Mouse (Mus musculus): ENCODE results near the gene Zer1. TPM values are rescaled to one million over a fixed set of nuclear protein-coding genes. Genes with fewer than 3 reads are reported as not detected.

Zer1 gene
- polyA plus RNA-seq, 1 experiment = 46.5 TPM

DNA sequence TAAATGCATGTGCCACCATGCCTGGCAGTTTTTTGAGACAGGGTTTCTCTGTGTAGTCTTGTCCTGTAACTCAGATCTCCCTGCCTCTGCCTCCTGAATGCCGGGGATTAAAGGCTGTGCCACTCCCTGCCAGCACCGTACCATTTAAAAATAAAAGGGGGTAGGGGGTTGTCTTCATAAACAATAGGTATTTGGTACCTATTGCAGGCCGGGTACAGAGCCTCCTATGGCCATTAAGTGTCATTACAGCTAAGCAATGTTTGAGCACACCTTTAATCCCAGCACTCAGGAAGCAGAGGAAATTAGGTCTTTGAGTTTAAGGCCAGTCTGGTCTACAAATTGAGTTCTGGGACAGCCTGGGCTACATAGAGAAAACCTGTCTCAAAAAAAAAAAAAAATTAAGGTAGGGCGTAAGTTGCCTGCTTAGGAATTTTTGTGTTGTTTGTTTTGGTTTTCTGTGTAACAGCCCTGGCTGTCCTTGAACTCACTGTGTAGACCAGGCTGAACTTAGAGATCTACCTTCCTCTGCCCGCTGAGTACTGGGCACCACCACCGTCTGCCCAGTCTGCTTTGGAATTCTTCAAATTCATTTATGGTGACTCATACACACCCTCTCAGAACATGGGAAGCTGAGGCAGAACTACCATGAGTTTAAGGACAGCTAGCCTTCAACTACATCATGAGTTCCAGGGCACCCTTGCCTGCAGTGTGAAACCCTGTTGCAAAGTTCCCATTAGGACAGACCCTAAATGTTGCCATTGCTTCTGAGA, 72.2 kb downstream of the Zer1 start:
- no peak for DNase-seq (ENCODE audit: low spot score)

DNA sequence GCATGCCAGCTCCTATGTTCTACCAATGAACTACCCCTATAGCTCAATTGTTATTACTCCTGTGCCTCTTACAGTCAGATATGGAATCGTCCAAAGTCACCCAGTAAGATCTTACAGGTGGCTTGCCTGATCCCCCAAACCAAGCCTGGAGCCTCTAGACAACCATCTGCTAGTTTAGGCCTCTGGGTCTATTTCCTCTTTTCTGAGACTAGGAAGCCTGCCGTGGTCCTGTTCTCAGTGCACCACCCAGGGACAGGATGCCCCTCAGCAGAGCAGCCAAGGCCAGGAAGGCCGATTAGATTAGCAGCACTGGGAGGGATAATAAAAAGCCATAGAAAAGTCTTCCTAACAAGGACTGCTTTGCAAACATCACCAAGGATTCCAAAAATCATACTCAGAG, 74.6 kb downstream of the Zer1 start:
- DNase-seq (ENCODE audit: low spot score) = no peak

DNA sequence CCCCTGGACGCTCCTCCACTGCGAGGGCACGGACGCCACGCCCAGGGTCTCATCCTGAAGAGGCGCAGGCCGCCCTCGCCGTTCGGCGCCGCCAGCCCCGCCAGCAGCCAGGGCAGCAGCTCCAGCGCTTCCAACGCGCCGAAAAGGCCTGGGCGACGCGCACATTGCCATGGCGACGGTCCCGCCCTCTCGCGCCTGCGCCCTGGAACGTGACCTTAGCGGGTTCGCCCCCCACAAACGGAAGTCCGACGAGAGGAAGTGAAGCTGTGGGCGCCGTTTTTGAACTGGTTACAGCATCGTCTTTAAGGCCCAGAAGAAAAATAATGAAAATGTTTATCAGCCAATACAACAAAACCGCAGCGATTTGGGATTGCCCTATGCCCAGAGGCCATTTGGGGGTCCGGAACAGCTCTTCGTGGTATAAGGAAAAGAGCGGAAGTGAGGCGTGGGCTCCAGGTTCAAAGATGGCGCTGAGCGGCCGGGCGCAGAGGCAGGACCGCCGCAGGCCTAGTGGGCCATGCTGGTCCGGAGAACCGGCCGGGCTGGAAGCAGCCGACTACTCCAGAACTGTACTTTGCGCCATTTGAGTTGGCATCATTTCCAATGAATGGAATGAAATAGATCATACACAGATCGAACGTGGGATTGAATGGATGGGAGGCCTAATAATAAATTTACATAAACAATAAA, 75.5 kb downstream of the Zer1 start, which contains the start of gene Wdr34:
TSS of gene Wdr34 (minus strand) at position 183 of the 690 bp plus-strand sequence.
- peak; percentile 96 for DNase-seq (ENCODE audit: low spot score)

DNA sequence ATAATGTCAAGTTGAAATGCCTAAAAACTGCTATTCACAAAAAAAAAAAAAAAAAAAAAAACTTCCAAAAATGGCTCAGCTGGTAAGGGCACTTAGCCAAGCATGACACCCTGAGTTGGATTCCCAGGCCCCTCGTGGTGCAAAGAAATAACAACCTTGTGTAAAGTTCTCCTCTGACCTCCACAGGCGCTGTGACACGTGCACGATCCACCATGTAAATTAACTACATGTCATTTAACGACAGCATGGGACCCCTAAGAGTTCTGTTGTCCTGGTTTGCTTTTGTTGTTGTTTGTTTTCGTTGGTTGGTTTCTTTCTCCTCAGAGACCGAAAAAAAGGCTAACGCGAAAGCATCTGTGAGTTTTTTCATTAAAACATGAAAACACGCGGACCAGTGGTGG, 76.3 kb downstream of the Zer1 start:
- no peak for DNase-seq (ENCODE audit: low spot score)

Other genes with a start within 250 kb of the Zer1 start
- gene Odf2, start 235.4 kb downstream of the Zer1 start, polyA plus RNA-seq (2012; rRNA removed) = 41.9 and 48.8 TPM in 2 replicates
- 34.0 and 38.4 TPM in 2 replicates for gene Gle1, start 189.2 kb downstream of the Zer1 start, polyA plus RNA-seq (2012; rRNA removed)
- 206 and 215 TPM in 2 replicates for gene Sptan1, start 159.0 kb downstream of the Zer1 start, polyA plus RNA-seq (2012; rRNA removed)
- 17.6 and 18.0 TPM in 2 replicates for gene Wdr34, start 75.7 kb downstream of the Zer1 start, polyA plus RNA-seq (2012; rRNA removed)
- gene Set, start 67.2 kb downstream of the Zer1 start, polyA plus RNA-seq (2012; rRNA removed) = 114 and 146 TPM in 2 replicates
- gene Pkn3, start 46.9 kb downstream of the Zer1 start, polyA plus RNA-seq (2012; rRNA removed) = 18.6 and 22.3 TPM in 2 replicates
- 31.5 and 40.7 TPM in 2 replicates for gene Zdhhc12, start 30.9 kb downstream of the Zer1 start, polyA plus RNA-seq (2012; rRNA removed)
- gene Tbc1d13, start 9.2 kb upstream of the Zer1 start, polyA plus RNA-seq (2012; rRNA removed) = 29.2 and 29.5 TPM in 2 replicates
- gene Endog, start 46.9 kb upstream of the Zer1 start, polyA plus RNA-seq (2012; rRNA removed) = 26.0 and 26.4 TPM in 2 replicates
- 25.0 and 26.9 TPM in 2 replicates for gene Spout1, start 53.9 kb upstream of the Zer1 start, polyA plus RNA-seq (2012; rRNA removed)
- gene Kyat1, start 81.3 kb upstream of the Zer1 start, polyA plus RNA-seq (2012; rRNA removed) = 75.5 and 103 TPM in 2 replicates
- gene Lrrc8a, start 113.1 kb upstream of the Zer1 start, polyA plus RNA-seq (2012; rRNA removed) = 24.3 and 30.2 TPM in 2 replicates
- 4.1 and 5.4 TPM in 2 replicates for gene Gm28035, start 116.0 kb upstream of the Zer1 start, polyA plus RNA-seq (2012; rRNA removed)
- 36.2 and 55.9 TPM in 2 replicates for gene Phyhd1, start 141.6 kb upstream of the Zer1 start, polyA plus RNA-seq (2012; rRNA removed)
- gene Gm28038, start 156.5 kb upstream of the Zer1 start, polyA plus RNA-seq (2012; rRNA removed) = not detected in 2 replicates
- 14.4 and 15.7 TPM in 2 replicates for gene Dolk, start 161.7 kb upstream of the Zer1 start, polyA plus RNA-seq (2012; rRNA removed)
- gene Nup188, start 161.8 kb upstream of the Zer1 start, polyA plus RNA-seq (2012; rRNA removed) = 17.2 and 18.1 TPM in 2 replicates
- 191 and 259 TPM in 2 replicates for gene Sh3glb2, start 234.8 kb upstream of the Zer1 start, polyA plus RNA-seq (2012; rRNA removed)
- gene Miga2, start 239.6 kb upstream of the Zer1 start, polyA plus RNA-seq (2012; rRNA removed) = 32.6 and 34.4 TPM in 2 replicates